ENCODE assay signal across 32 mouse cellular contexts in genomic region chr4:87578164-87578563, GRCm38 (mm10).
DNase-seq lines count a peak whose midpoint lies in the region; ATAC-seq and TF ChIP-seq lines count a peak whose summit lies in the region.
"Had no signal": no experiment of that assay in that cellular context is flagged by ENCODE, and none has a peak within 500 bp of the region (broad histone marks: within the 10 kb centered on the region; RNA-seq: fewer than 3 reads in every experiment).

No protein-coding gene starts in this region.

- no peak overlapping the region for H3K4me2 ChIP-seq in kidney, postnatal 0 days (ENCODE audit: low read length)
- H3K4me2 ChIP-seq: embryonic facial prominence, embryonic 12.5 days; heart, embryonic 12.5 days; limb, embryonic 12.5 days; liver, embryonic 11.5 days had no signal

- WGBS in kidney, postnatal 0 days = 23% methylated on average over 3 of the region's 3 CpGs

- no peaks in the 10 kb centered on the region for H3K9me3 ChIP-seq in kidney, postnatal 0 days (replicated peaks; ENCODE audit: low read length)
- H3K9me3 ChIP-seq: embryonic facial prominence, embryonic 12.5 days; G1E; heart, embryonic 12.5 days; hindbrain, embryonic 10.5 days; limb, embryonic 12.5 days; midbrain, embryonic 10.5 days had no signal

- H3K27me3 ChIP-seq in kidney, postnatal 0 days (ENCODE audit: insufficient read depth, low read length) = no peaks in the 10 kb centered on the region
- H3K27me3 ChIP-seq: CH12.LX; embryonic facial prominence, embryonic 12.5 days; heart, embryonic 12.5 days; limb, embryonic 12.5 days had no signal

- H3K4me1 ChIP-seq in kidney, postnatal 0 days (replicated peaks; ENCODE audit: insufficient read depth, low read length) = no peaks in the 10 kb centered on the region
- H3K4me1 ChIP-seq: embryonic facial prominence, embryonic 12.5 days; heart, embryonic 12.5 days; hindbrain, embryonic 10.5 days; midbrain, embryonic 10.5 days had no signal

- no peak for ATAC-seq in kidney, postnatal 0 days (replicated peaks; ENCODE audit: low FRiP score, low read depth)
- ATAC-seq: hindbrain, embryonic 16.5 days; liver, postnatal 0 days; Patski had no signal

- DNase-seq in kidney, postnatal 0 days (ENCODE audit: low spot score) = peak; percentile 83
- DNase-seq in kidney, postnatal 10 days = no peak
- DNase-seq in embryo, embryonic 10 days (ENCODE audit: low spot score) = peak; percentile 54
- DNase-seq in embryo, embryonic 11 days = peak; percentile 49
- peak; percentile 76 for DNase-seq in mesoderm, embryonic 11.5 days (ENCODE audit: low read depth, low spot score)
- DNase-seq in adrenal gland, postnatal 36 days = no peak
- no peak for DNase-seq in urinary bladder, postnatal 14 days (ENCODE audit: low spot score)
- DNase-seq: adrenal gland, adult 2 months; B cell, adult 2 months; cerebellum, adult 18-20 months; cerebellum, postnatal 36 days; forebrain, postnatal 0 days; gastrocnemius, postnatal 14 days; heart, adult 18-20 months; heart, postnatal 10 days; kidney, adult 9 months; liver, postnatal 0 days; right cerebral cortex, postnatal 14 days; thymus, adult 2 months; thymus, postnatal 4 days had no signal

- H3K9ac ChIP-seq in kidney, postnatal 0 days (ENCODE audit: low read depth, low read length) = no peak overlapping the region
- H3K9ac ChIP-seq: embryonic facial prominence, embryonic 12.5 days; forebrain, postnatal 0 days; heart, embryonic 12.5 days; limb, embryonic 12.5 days; liver, postnatal 0 days had no signal

- no peaks in the 10 kb centered on the region for H3K36me3 ChIP-seq in kidney, postnatal 0 days (ENCODE audit: insufficient read depth, low read length)
- H3K36me3 ChIP-seq: embryonic facial prominence, embryonic 12.5 days; G1E; heart, embryonic 12.5 days; hindbrain, embryonic 10.5 days; limb, embryonic 12.5 days; midbrain, embryonic 10.5 days had no signal

- TF ChIP-seq CTCF in kidney, postnatal 0 days (IDR thresholded peaks at IDR 0.05; ENCODE audit: low read depth) = no peak

- H3K27ac ChIP-seq in kidney, postnatal 0 days = no peak overlapping the region
- H3K27ac ChIP-seq: embryonic facial prominence, embryonic 12.5 days; hindbrain, embryonic 10.5 days; limb, embryonic 12.5 days; macrophage; midbrain, embryonic 10.5 days; stomach, postnatal 0 days had no signal

- H3K4me3 ChIP-seq in kidney, postnatal 0 days (replicated peaks; ENCODE audit: low read depth, low read length) = no peak overlapping the region
- H3K4me3 ChIP-seq: embryonic facial prominence, embryonic 12.5 days; heart, embryonic 12.5 days; hindbrain, embryonic 10.5 days; limb, embryonic 12.5 days; midbrain, embryonic 10.5 days had no signal

Comparison
In these comparisons a context has a peak if more than half of its experiments do, and no peak if none do; other contexts are left out.
1. DNase-seq: peak in kidney, postnatal 0 days (single experiment), embryo, embryonic 10 days (single experiment), embryo, embryonic 11 days (single experiment) and mesoderm, embryonic 11.5 days (single experiment); none in kidney, postnatal 10 days (single experiment), adrenal gland, postnatal 36 days (0 of 2) and urinary bladder, postnatal 14 days (single experiment).